Mouse (Mus musculus) thymus, adult 2 months (tissue): ENCODE results near the gene 2200002D01Rik. TPM values are rescaled to one million over a fixed set of nuclear protein-coding genes. Genes with fewer than 3 reads are reported as not detected.

Source experiments
- DNase-seq: peaks from one replicate; pipeline ENCODE4 v3.0.0; 2021
- H3K27ac ChIP-seq: fragments of 200-500 bp; 2 replicates; pipeline ENCODE4 v1.5.1; 2012; ENCODE audit warnings: low read length, control low read depth; ENCODE audit not compliant: control insufficient read depth, insufficient read depth
- H3K27me3 ChIP-seq: fragments of 200-500 bp; 2 replicates; pipeline ENCODE4 v1.6.1; 2012; ENCODE audit warnings: mild to moderate bottlenecking, low read length, moderate library complexity, mixed read lengths; ENCODE audit not compliant: control insufficient read depth, insufficient read depth
- H3K36me3 ChIP-seq: fragments of 200-500 bp; 2 replicates; pipeline ENCODE4 v1.6.1; 2012; ENCODE audit warnings: mild to moderate bottlenecking, low read length, moderate library complexity; ENCODE audit not compliant: control insufficient read depth, insufficient read depth
- H3K4me1 ChIP-seq: fragments of 200-500 bp; replicated peaks from 2 replicates; pipeline ENCODE4 v1.6.1; 2012; ENCODE audit warnings: low read length; ENCODE audit not compliant: control insufficient read depth, insufficient read depth
- H3K4me3 ChIP-seq: fragments of 200-500 bp; 2 replicates; pipeline ENCODE4 v1.5.1; 2012; ENCODE audit warnings: mild to moderate bottlenecking, low read length, control low read depth, moderate library complexity; ENCODE audit not compliant: control insufficient read depth, insufficient read depth
- CTCF ChIP-seq: fragments of 200-500 bp; IDR thresholded peaks from 2 replicates; pipeline ENCODE4 v1.5.1; 2012; ENCODE audit warnings: mild to moderate bottlenecking, control low read depth, low read length, moderate library complexity, borderline replicate concordance; ENCODE audit not compliant: control insufficient read depth, poor library complexity, insufficient read depth; ENCODE audit errors: extremely low read depth
- POLR2A ChIP-seq: fragments of 200-500 bp; IDR thresholded peaks from 2 replicates; pipeline ENCODE4 v1.6.1; 2012; ENCODE audit warnings: mild to moderate bottlenecking, low read length, control low read depth, moderate library complexity; ENCODE audit not compliant: control insufficient read depth, poor library complexity, insufficient read depth; ENCODE audit errors: extremely low read depth
- WGBS: fragments of 180-500 bp; shearing (Covaris S2); methylation state at CpG from one replicate; pipeline ENCODE4 v1.1.7; 2018; 5-methylcytosine and 5-hydroxymethylcytosine counted together
- polyA plus RNA-seq: library from polyadenylated mRNA; depleted of rRNA; stranded (reverse); fragments of >200 nt; gene quantifications from 2 replicates; pipeline ENCODE4 v1.2.3, GENCODE M21; 2012

The 2200002D01Rik gene
- polyA plus RNA-seq, 1 experiment, result 3.6 TPM

GRCm38 (mm10) chr7:29284523-29284922 is 36.3 kb upstream of the 2200002D01Rik start:
- WGBS, result 97% methylated on average over 6 of the region's 6 CpGs
- Histone ChIP-seq H3K4me3 (no peak overlapping the region), H3K27me3 (no peaks in the 10 kb centered on the region)

DNA sequence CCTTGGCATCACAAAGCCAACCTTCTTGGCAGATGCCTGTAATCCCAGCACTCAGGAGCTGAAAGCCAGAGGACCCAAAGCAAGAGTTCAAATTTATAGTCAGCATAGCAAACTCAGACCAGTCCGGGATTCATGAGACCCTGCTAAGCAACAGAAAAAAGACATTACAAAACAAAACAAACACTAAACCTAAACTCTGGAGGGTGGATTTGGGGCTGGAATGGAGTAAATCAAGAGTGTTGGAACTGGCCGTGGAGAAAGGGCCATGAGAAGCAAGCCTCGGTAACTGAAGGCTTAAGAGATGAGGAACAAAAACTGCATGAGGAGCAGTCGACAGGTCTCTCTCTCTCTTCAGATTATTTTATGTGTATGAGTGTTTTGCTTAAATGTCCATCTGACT is 35.6 kb upstream of the 2200002D01Rik start:
- Histone ChIP-seq H3K4me3 (no peak overlapping the region), H3K4me1 (peaks cover 21% of the 10 kb centered on the region), H3K27ac (no peak overlapping the region), H3K36me3 (no peaks in the 10 kb centered on the region), H3K27me3 (no peaks in the 10 kb centered on the region)
- no peak for DNase-seq
- 88% methylated on average over 4 of the region's 4 CpGs for WGBS
- TF ChIP-seq CTCF (no peak), POLR2A (no peak)

More at GRCm38 (mm10) chr7:29284523-29284922, 36.3 kb upstream of the 2200002D01Rik start:
- Histone ChIP-seq H3K4me1 (peaks cover 23% of the 10 kb centered on the region), H3K27ac (no peak overlapping the region), H3K36me3 (no peaks in the 10 kb centered on the region)
- no peak for DNase-seq
- TF ChIP-seq POLR2A, result no peak
- no peak for TF ChIP-seq CTCF

DNA sequence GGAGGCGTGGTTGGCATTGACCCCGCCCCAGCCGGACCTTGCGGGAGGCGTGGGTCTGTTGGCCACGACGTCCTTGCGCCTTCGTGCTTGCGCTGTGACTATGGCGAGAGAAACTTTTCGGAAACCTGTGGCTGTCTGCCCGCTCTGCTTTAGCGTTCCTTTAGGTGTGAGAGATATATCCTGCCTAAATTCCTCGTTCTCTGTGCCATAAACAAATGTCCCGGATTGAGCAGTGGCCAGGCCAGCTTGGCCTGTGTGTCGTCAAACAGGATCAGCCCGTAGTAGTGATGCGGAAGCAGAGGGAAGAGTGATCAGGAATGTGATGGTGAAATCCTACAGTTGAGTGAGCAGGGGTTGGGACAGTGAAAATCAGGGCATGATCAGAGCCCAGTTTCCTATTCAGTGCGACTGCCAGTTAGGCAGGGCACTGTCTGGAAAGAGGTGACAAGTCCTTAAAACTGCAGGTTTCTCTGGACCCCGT is 33.8 kb upstream of the 2200002D01Rik start:
- Histone ChIP-seq H3K27ac (peak overlapping the region; percentile 9; the same call in 1 of the 2 replicates), H3K4me1 (peaks cover 25% of the 10 kb centered on the region), H3K4me3 (peak overlapping the region; percentile 84), H3K36me3 (no peaks in the 10 kb centered on the region), H3K27me3 (no peaks in the 10 kb centered on the region)
- no peak for TF ChIP-seq CTCF
- TF ChIP-seq POLR2A, result no peak
- no peak for DNase-seq
- whole genome bisulfite sequencing, result 20% methylated on average over 21 of the region's 21 CpGs

GRCm38 (mm10) chr7:29281201-29282073 is 33.2 kb upstream of the 2200002D01Rik start, which contains the start of gene Spint2:
Gene Spint2, minus strand, starts transcription at chr7:29281912.
- peak; percentile 80 for DNase-seq
- TF ChIP-seq POLR2A (peak; percentile 62), CTCF (0 out of 2 replicates have a peak, but pooled peaks have one; percentile 31)
- under 1% methylated on average over 80 of the region's 80 CpGs for WGBS
- no peaks in the 10 kb centered on the region; the same call in 1 of the 2 replicates for H3K36me3 ChIP-seq
- peak within 1 kb of the TSS; percentile 85 for H3K27ac ChIP-seq
- H3K4me1 ChIP-seq, result peaks cover 28% of the 10 kb centered on the region
- peak within 1 kb of the TSS; percentile 84 for H3K4me3 ChIP-seq
- no peaks in the 10 kb centered on the region for H3K27me3 ChIP-seq

DNA sequence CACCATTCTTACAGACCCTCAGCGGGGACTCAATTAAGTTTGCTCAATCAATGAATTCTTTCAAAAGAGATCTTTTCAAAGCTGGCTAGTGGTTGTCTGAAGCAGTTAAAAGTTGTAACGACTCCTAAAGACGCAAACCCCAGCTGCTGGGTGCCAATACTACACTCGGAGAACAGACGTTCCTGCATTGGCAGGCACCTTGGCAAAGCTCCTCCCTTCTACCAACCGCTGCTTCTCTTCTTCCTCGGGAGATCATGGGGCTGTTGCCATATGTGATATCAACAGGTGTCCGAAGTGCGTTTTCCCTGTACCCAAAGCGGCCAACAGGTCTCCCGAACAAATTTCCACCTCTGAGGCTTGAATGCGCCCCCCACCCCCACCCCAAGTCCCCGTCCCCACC is 32.5 kb upstream of the 2200002D01Rik start:
- DNase-seq, result peak; percentile 52
- H3K27me3 ChIP-seq, result no peaks in the 10 kb centered on the region
- no peaks in the 10 kb centered on the region; the same call in 1 of the 2 replicates for H3K36me3 ChIP-seq
- 7% methylated on average over 13 of the region's 13 CpGs for WGBS
- TF ChIP-seq CTCF, result no peak
- no peak for TF ChIP-seq POLR2A
- peaks cover 28% of the 10 kb centered on the region for H3K4me1 ChIP-seq
- peak overlapping the region; percentile 85 for H3K27ac ChIP-seq
- H3K4me3 ChIP-seq, result peak overlapping the region; percentile 84

GRCm38 (mm10) chr7:29279924-29280323 is 31.7 kb upstream of the 2200002D01Rik start:
- peak overlapping the region; percentile 85 for H3K27ac ChIP-seq
- WGBS, result 89% methylated on average over 8 of the region's 8 CpGs
- H3K4me1 ChIP-seq, result peaks cover 28% of the 10 kb centered on the region
- no peak for TF ChIP-seq CTCF
- TF ChIP-seq POLR2A, result no peak
- no peaks in the 10 kb centered on the region; the same call in 1 of the 2 replicates for H3K36me3 ChIP-seq
- DNase-seq, result peak; percentile 18
- H3K4me3 ChIP-seq, result peak overlapping the region; percentile 31
- H3K27me3 ChIP-seq, result no peaks in the 10 kb centered on the region
